Mouse (Mus musculus) liver, embryonic 14.5 days (tissue): ENCODE measurements around the gene Olfr453. TPM values are rescaled to one million over a fixed set of nuclear protein-coding genes. Genes with fewer than 3 reads are reported as not detected.

Experiments used
- ATAC-seq: fragments of 200-750 bp; cut with Nextera tagmentation; 2 replicates; pipeline ENCODE4 v1.8.0; 2017; ENCODE audit warnings: moderate number of reproducible peaks, mild to moderate bottlenecking, moderate library complexity; ENCODE audit not compliant: insufficient read depth
- DNase-seq, 3 experiments: peaks; one replicate each; pipeline ENCODE4 v3.0.0-alpha.2; 2012 to 2013; ENCODE audit warnings: low read depth in 3 of 3, low spot score in 3 of 3
- H3K27ac ChIP-seq: fragments of 300-500 bp; sonication (generic); 2 replicates; pipeline ENCODE4 v1.5.1; 2014; ENCODE audit warnings: moderate library complexity, mild to moderate bottlenecking, control low read depth, inconsistent platforms
- H3K27me3 ChIP-seq: fragments of 300-500 bp; sonication (generic); 2 replicates; pipeline ENCODE4 v1.6.1; 2014; ENCODE audit warnings: mild to moderate bottlenecking, low read length, moderate library complexity; ENCODE audit not compliant: control insufficient read depth, insufficient read depth
- H3K36me3 ChIP-seq: fragments of 300-500 bp; sonication (generic); replicated peaks from 2 replicates; pipeline ENCODE4 v1.6.1; 2014; ENCODE audit warnings: low read depth; ENCODE audit not compliant: control insufficient read depth, insufficient read depth
- H3K4me1 ChIP-seq, 2 experiments: fragments of 200-500 bp in 1 of 2; fragments of 300-500 bp in 1 of 2; sonication (generic) in 1 of 2; replicated peaks; 2 replicates each; pipeline ENCODE4 v1.6.1; 2012 to 2014; ENCODE audit warnings: antibody characterized with exemption in 1 of 2, inconsistent platforms in 1 of 2, low read length in 1 of 2; ENCODE audit not compliant: control insufficient read depth in 2 of 2, insufficient read depth in 2 of 2
- H3K4me2 ChIP-seq: fragments of 300-500 bp; sonication (generic); 2 replicates; pipeline ENCODE4 v1.6.1; 2014; ENCODE audit warnings: low read depth, mild to moderate bottlenecking, control low read depth, moderate library complexity
- H3K4me3 ChIP-seq, 2 experiments: fragments of 200-500 bp in 1 of 2; fragments of 300-500 bp in 1 of 2; sonication (generic) in 1 of 2; 2 replicates each; pipeline ENCODE4 v1.5.1; 2012 to 2014; ENCODE audit warnings: low read depth in 2 of 2, low read length in 2 of 2, mild to moderate bottlenecking in 2 of 2, control low read depth in 1 of 2, inconsistent platforms in 1 of 2, moderate library complexity in 1 of 2; ENCODE audit not compliant: insufficient read depth in 1 of 2
- H3K9ac ChIP-seq: fragments of 300-500 bp; sonication (generic); replicated peaks from 2 replicates; pipeline ENCODE4 v1.6.1; 2014; ENCODE audit warnings: mild to moderate bottlenecking, control low read depth, moderate library complexity
- H3K9me3 ChIP-seq: fragments of 300-500 bp; sonication (generic); 2 replicates; pipeline ENCODE4 v1.6.1; 2016; ENCODE audit warnings: low read length, mixed read lengths; ENCODE audit not compliant: control insufficient read depth
- CTCF ChIP-seq: IDR thresholded peaks from 2 replicates; pipeline ENCODE4 v1.5.1; 2016; ENCODE audit warnings: antibody characterized with exemption, low read depth, control low read depth
- EP300 ChIP-seq: IDR thresholded peaks from 2 replicates; pipeline ENCODE4 v1.6.1; 2016; ENCODE audit warnings: antibody characterized with exemption, low read depth
- WGBS: fragments of 180-500 bp; shearing (Covaris S2); extraction: QIAGEN DNeasy Blood & Tissue Kit; methylation state at CpG from one replicate; pipeline ENCODE4 v1.1.7; 2014; ENCODE audit not compliant: insufficient replicate concordance; 5-methylcytosine and 5-hydroxymethylcytosine counted together
- polyA plus RNA-seq, 2 experiments: library from polyadenylated mRNA; depleted of rRNA in 1 of 2; stranded (reverse) in 1 of 2; unstranded in 1 of 2; fragments of >200 nt; fragmentation: Nextera tagmentation in 1 of 2; extraction: Ambion mirVana in 1 of 2; gene quantifications; 2 replicates each; pipeline versions ENCODE4 v1.2.1 to v1.2.3; 2012 to 2014

The Olfr453 gene
- polyA plus RNA-seq (2012; rRNA removed) (not detected in 2 replicates), polyA plus RNA-seq (2014; fragmentation: Nextera tagmentation; extraction: Ambion mirVana) (not detected in 2 replicates)

DNA sequence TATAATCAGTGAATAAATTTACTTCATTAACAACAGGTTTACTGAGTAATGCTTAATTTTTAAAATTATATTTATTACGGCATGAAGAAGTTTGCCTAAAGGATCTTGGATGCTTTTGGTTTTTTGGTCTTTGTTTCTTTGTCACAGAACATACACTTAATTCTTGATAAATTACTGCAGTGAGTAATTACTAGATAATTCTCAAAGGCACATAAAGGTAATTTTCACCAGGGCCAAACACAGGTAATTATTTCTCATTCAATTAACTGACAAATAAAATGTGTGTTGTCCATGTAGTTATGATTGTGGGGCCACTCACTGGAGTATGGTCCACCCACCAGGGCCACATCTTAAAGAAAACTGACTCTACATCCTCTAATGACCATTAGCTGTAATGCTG lies at the start of gene Olfr453:
TSS of gene Olfr453 (plus strand) at position 301 of the 400 bp plus-strand sequence.
- Histone ChIP-seq H3K4me3 (no peak within 1 kb of the TSS), H3K4me2 (no peak within 1 kb of the TSS), H3K27me3 (no peaks in the 10 kb centered on the region), H3K9ac (no peak within 1 kb of the TSS), H3K27ac (no peak within 1 kb of the TSS), H3K4me1 (no peaks in the 10 kb centered on the region), H3K36me3 (no peaks in the 10 kb centered on the region), H3K9me3 (no peaks in the 10 kb centered on the region)
- TF ChIP-seq CTCF (no peak), EP300 (no peak)
- DNase-seq: no peak
- no peak for ATAC-seq
- 76% methylated on average over 1 of the region's 1 CpGs for WGBS

DNA sequence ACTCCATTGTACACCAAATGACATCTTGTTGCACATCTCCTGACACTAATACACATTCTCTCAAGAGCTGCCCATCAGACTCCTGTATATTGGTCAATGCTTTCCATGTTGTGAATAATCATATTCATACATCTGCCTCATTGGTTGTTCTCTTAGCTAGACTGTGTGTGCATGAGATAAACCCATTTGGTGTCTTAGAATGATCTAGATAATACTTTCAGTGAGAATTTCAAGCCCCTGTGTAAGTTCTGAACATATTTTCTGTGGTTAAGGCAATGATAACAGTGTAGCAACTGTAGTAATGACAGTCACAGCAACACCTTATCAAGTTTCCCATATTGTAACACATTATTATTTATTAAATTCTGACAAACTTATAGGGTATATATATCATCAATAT lies 49.4 kb upstream of the Olfr453 start:
- DNase-seq (no peak), ATAC-seq (peak; percentile 79)
- Histone ChIP-seq H3K36me3 (no peaks in the 10 kb centered on the region), H3K4me2 (no peak overlapping the region), H3K27ac (no peak overlapping the region), H3K9ac (no peak overlapping the region), H3K27me3 (no peaks in the 10 kb centered on the region), H3K9me3 (no peaks in the 10 kb centered on the region), H3K4me3 (no peak overlapping the region), H3K4me1 (peaks cover 0 to 14% of the 10 kb centered on the region in 2 experiments; a peak in 2 of 4 replicates)
- TF ChIP-seq EP300 (peak; percentile 63), CTCF (no peak)

DNA sequence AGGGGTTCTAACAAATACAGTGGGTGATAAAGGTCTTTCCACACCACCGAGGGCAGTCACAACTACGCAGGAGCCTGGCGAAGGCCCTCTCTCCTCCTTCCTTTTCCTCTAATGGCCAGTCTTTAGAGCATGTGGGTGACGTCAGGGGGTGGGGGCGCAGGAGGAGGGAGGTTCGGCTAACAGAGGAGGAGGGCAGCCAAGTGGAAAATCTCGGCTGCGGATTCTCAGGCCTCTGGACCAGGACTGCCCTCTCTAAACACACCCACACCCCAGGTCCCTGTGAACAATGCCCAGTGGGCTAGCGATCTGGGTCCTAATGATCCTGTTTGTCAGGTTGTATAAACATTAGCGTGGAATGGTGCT lies 47.0 kb upstream of the Olfr453 start:
- WGBS: 0% methylated on average over 10 of the region's 10 CpGs
- peak overlapping the region; percentile 78 for H3K4me2 ChIP-seq
- H3K27ac ChIP-seq: no peak overlapping the region

DNA sequence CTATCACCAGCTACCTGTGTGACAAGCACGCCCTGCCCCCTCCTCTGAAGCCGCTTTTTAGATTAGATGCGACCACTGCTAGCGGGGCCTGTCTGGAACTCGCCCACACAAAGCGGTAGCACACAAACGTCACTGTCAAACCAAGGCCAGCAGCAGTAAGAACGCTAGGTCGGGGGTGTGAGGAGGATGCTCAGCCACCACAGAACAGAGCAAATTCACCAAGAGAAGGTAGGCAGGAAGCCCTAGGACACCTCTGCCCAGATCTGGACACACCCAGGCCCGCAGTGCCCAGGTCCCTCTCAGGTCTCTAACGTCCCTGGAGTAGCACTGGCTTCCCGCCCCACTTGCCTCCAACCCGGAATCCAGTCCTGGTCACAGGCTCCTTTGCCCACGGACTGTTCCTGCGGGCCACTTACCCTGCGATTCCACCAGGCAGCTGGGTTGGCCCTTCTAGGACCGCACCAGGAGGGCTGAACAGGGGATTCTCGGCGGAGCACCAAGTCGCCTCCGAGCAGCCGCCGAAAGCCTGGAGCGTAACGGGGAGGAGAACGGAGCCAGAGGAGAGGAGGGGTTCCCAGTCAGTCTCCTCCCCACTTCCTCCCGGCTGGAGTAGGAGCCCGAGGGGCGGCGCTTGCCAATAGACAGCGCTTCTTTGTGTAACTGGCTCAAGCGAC lies 46.5 kb upstream of the Olfr453 start:
- 1% methylated on average over 32 of the region's 32 CpGs for WGBS
- H3K27ac ChIP-seq: no peak overlapping the region
- TF ChIP-seq CTCF (no peak), EP300 (no peak)

More for the DNA sequence above, 47.0 kb upstream of the Olfr453 start:
- H3K4me3 ChIP-seq: peak overlapping the region; percentile 66
- peaks cover 0 to 14% of the 10 kb centered on the region in 2 experiments; a peak in 2 of 4 replicates for H3K4me1 ChIP-seq
- ATAC-seq (peak; percentile 55), DNase-seq (peak in 1 of 3 experiments; percentile 24)
- TF ChIP-seq EP300 (no peak), CTCF (no peak)
- no peaks in the 10 kb centered on the region for H3K36me3 ChIP-seq
- H3K9ac ChIP-seq: peak overlapping the region; percentile 60; the same call in 1 of the 2 replicates
- no peaks in the 10 kb centered on the region for H3K9me3 ChIP-seq
- H3K27me3 ChIP-seq: no peaks in the 10 kb centered on the region

DNA sequence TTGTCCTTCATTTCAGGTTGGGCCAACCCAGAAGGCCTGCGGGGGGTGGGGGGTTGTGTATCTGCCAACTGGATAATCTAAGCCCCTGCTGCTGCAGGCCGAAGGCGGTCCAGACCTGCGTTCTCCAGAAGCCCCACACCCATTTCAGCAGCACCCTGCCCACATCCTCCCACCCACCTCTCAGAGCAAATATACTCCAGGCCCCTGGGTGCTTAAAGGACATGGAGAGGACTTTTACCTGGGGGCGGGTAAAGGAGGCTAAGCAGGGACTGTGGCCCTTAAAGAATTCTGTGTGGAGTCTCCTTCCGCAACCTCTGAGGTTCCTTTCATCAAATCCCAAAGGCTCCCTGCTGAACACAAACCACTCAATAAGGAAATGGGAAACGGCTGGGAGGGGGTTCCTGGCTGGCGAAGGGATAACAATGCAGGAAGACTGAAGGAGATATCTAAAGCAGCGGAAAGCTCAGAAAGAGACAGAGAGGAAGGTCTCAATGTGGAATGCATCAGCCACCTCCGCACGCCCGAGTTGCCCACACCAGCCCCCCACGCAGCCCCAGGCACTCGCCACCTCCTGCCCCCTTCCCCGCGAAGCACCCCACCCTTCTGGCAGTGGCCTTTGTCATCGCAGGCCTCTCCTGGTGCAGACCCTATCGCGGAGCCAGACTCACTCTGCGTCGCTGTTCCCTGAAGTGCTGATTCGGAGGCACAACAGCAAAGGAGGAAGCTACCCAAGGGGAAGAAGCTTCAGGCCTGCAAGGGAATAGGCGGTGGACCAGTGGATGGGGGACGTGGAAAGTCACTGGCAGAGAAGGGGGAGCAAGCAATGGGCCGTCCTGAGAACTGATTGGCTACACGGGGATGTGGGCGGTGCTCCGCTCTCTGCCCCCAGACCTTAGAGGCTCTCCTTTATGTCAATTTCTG lies 29.6 kb upstream of the Olfr453 start, which contains the start of gene Tcaf1:
TSS of gene Tcaf1 (minus strand) at position 798 of the 921 bp plus-strand sequence.
- 14% methylated on average over 28 of the region's 28 CpGs for WGBS
- ATAC-seq: peak; percentile 67; the same call in 1 of the 2 replicates
- no peak within 1 kb of the TSS for H3K27ac ChIP-seq

More for the DNA sequence above, 46.5 kb upstream of the Olfr453 start:
- Histone ChIP-seq H3K4me2 (peak overlapping the region; percentile 78), H3K4me3 (peak overlapping the region; percentile 66), H3K9ac (peak overlapping the region; percentile 60), H3K36me3 (no peaks in the 10 kb centered on the region), H3K4me1 (peaks cover 0 to 14% of the 10 kb centered on the region in 2 experiments; a peak in 2 of 4 replicates), H3K27me3 (no peaks in the 10 kb centered on the region), H3K9me3 (no peaks in the 10 kb centered on the region)
- DNase-seq (peak in 2 of 3 experiments; percentile 33), ATAC-seq (peak; percentile 75)

More for the DNA sequence above, 29.6 kb upstream of the Olfr453 start, which contains the start of gene Tcaf1:
- peak within 1 kb of the TSS; percentile 37 for H3K4me2 ChIP-seq
- H3K9me3 ChIP-seq: no peaks in the 10 kb centered on the region
- no peak for DNase-seq
- H3K4me3 ChIP-seq: peak within 1 kb of the TSS; percentile 35 to 53
- no peaks in the 10 kb centered on the region for H3K27me3 ChIP-seq
- TF ChIP-seq CTCF: no peak
- TF ChIP-seq EP300: no peak
- no peaks in the 10 kb centered on the region for H3K4me1 ChIP-seq
- H3K9ac ChIP-seq: no peak within 1 kb of the TSS; the same call in 1 of the 2 replicates
- H3K36me3 ChIP-seq: no peaks in the 10 kb centered on the region
